Mouse (Mus musculus) layer of hippocampus, adult 18-20 months (tissue): ENCODE measurements at regions not wholly inside any gene's neighbourhood (a gene's known extent, or its start where the extent isn't known, plus 50 kb on each side); places are given as distances from the start of the nearest gene placed in this dataset.
A peak's percentile ranks its signal among the peaks of the same experiment; 100 is the strongest.
"Not testable (repeated sequence)": the region's sequence is repeated elsewhere in the genome, so short reads cannot be mapped to it uniquely, and the experiment has no call there.

Experiments used
- DNase-seq, 2 experiments: peaks; one replicate each; pipeline ENCODE4 v3.0.0; 2022; ENCODE audit warnings: low spot score in 2 of 2

DNA sequence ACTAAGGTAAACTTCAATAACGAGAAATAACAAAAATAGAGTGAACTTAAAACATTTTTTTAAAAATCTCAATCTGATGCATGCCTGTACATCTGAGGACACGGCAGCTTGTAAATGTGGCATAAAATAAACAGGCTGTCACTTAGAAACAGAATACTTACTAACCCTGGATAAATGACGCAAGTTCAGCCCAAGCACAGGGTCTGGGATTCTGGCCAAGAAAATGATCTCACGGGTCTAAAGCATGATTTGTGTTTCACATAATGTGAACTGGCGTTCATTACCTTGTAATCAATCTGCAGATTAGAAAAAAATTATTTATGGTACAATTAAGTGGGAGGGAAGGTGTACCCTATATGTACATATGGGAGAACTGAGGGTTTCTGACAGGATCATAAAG lies 512.1 kb upstream of the Vrk2 start:
- DNase-seq = peak in 1 of 2 experiments; percentile 54

DNA sequence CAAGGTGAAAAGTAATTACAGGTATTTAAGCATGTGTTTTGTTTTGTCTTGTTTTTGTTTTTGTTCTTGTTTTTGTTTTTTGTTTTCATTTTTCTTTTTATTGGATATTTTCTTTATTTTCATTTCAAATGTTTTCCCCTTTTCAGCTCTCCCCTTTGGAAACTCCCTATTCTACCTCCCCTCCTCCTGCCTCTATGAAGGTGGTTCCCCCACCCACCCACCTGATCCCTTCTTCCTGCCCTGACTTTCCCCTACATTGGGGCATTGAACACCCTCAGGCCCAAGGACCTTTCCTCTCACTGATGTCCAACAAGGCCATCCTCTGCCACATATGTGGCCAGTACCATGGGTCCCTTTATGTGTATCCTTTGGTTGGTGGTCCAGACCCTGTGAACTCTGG lies 509.1 kb upstream of the Vrk2 start:
- DNase-seq = no peak

GRCm38 (mm10) chr11:27102045-27102444 lies 508.2 kb upstream of the Vrk2 start:
- no peak for DNase-seq

DNA sequence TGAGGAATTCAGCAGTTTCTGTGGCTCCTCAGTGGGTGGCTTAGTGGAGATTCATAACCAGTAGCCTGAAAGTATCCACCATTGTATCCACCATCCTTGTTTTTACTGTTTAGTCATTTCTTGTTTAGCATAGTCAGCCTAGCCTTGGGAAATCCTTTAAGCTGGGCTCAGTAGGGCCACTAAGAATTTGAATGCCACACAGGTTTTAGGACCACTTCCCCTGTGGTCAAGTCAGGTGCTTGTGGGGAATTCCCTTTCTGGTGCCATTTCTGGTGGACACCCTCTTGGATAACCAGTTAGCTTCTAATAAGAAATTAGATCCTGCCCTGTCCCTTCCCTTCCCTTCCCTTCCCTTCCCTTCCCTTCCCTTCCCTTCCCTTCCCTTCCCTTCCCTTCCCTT lies 502.8 kb upstream of the Vrk2 start:
- no peak for DNase-seq

DNA sequence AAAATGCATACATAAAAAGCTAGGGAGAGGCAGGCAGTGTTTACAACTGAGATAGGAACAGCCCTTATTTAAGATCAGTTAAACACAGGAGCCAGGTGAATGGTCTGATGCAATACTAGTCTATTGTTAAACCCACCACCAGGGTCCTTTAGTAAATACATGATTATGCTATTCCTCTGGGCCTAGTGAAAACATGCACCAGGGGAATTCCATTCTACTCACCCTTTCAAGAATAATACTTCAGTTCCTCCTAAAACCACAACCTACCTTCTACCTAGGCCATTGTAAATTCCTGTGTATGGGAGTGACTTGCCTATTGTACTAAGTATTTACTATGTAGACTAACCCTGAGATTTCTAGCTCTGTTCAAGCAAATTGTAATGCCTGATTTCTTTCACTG lies 501.7 kb upstream of the Vrk2 start:
- not testable (repeated sequence) for DNase-seq

DNA sequence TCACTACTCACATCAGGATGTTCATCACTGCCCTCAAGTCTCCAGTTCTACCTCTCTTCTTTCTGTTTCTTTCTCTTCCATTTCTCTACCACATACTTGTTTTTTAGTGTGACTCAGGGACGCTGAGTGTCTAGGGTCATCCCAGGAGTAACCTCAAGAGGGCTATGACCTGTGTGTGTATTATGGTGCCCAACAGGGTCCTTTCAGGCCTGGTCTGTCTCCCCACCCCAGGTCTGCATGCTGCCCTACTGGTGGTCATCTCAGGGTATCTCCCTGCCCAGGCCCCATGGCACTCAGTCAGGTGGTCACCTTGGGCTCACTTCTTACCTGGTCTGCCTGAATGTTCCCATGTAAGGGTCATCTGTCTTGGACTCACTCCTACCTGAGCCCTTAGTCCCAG lies 492.7 kb upstream of the Vrk2 start:
- DNase-seq = no peak

DNA sequence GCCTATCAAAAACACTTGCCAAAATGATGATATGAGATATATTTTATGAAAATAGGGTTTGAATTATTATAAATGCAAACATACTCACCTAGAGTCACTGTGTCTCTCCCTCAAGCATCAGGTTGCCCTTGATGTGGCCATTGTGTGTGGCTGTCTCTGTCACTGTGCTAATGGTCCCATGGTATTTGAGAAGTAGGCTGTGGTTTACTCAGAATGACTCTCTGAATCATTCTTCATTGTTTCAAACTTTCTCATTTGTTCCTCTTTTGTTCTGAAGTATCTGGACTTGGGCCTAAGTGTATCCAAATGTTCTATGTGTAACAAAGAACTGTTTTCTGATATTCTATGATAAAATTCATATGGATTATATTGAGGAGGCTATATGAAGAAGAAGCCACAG lies 487.4 kb upstream of the Vrk2 start:
- DNase-seq = no peak

GRCm38 (mm10) chr11:27070381-27070780 lies 476.6 kb upstream of the Vrk2 start:
- DNase-seq = peak; percentile 17 to 66

- DNase-seq = no peak
Measured at GRCm38 (mm10) chr11:27027243-27027852, 433.5 kb upstream of the Vrk2 start.

DNA sequence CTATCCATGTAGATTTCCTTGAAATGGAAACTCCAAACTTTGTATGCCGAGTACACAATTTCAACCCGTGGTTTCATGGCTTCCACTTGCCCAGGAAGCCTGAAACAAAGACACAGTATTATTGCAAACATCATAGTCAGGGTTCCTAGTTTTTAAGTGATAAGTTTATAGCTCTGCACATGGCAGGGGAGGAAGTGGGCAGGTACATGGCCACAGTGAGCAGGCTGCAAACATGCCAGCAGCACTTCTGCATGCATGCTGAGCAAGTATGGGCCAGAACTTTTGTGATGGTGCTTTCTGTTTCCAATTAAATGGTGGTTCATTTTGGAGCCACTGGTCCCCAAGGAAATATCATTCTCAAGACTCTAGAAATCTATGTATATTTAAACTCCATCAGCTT lies 431.7 kb upstream of the Vrk2 start:
- DNase-seq = no peak

- DNase-seq = peak; percentile 23 to 75
Measured at GRCm38 (mm10) chr11:26996292-26997099, 402.7 kb upstream of the Vrk2 start.

DNA sequence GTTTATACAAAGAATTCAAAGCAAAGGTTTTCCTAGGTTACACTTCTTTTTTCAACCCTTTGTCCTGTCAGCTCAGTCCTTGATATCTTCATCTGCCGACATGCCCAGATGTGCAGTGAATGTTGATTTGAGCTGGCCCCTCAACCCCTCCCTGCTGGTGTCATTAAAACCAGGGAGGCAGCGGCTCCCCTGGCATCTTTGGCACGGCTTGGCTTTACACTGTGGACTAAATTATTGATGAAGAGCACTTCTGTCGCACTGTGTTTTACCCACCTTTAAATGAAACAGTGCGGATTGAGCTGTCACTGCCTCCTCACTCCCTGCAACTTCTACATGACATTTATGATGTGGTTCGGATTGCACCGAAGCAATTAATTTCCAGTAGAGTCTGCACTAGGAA lies 387.4 kb upstream of the Vrk2 start:
- no peak for DNase-seq

DNA sequence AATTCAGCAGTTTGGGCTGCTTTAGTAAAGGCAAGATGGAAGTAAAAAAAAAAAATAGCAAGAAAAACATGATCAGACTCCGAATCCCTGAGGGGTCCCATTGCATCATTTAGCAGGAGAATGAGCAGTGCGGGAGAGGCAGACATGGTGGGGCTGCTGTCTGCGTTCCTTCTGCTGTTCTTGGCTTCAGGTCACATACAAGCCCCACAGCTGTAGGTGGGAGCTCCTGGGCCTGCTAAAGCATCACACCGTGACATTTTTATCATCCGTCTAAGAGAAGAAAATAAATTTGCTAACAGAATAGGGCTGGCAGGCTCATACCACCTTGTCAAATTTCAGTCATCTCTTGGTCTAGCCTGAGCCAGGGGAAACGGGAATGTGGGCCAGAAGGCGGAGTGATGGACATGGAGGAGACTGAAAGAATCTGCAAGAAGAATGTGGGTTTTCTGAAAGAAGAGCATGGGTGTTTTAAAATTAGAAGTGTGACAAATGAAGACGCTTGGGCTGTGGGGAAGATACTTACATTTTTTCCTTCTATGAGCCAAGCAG lies 378.8 kb upstream of the Vrk2 start:
- DNase-seq = no peak

DNA sequence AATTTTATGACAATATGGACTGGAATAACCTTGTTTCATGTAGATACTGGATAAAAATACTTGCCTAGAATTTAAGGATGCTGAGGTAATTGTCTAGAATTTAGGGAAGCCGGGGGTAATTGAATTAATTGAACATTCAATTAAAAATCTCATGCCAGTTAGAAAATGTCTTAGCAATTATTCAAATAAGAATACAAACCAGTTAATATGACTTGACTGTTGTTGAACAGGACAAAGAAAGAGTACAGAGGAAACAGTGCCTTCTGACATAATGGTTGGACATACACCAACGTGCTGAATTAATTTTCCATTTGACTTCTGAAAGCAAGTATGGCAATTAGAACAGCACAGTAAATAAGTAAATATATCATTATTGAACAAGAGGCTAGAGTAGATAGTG lies 377.4 kb upstream of the Vrk2 start:
- no peak for DNase-seq

GRCm38 (mm10) chr11:26967427-26967826 lies 373.6 kb upstream of the Vrk2 start:
- no peak for DNase-seq

DNA sequence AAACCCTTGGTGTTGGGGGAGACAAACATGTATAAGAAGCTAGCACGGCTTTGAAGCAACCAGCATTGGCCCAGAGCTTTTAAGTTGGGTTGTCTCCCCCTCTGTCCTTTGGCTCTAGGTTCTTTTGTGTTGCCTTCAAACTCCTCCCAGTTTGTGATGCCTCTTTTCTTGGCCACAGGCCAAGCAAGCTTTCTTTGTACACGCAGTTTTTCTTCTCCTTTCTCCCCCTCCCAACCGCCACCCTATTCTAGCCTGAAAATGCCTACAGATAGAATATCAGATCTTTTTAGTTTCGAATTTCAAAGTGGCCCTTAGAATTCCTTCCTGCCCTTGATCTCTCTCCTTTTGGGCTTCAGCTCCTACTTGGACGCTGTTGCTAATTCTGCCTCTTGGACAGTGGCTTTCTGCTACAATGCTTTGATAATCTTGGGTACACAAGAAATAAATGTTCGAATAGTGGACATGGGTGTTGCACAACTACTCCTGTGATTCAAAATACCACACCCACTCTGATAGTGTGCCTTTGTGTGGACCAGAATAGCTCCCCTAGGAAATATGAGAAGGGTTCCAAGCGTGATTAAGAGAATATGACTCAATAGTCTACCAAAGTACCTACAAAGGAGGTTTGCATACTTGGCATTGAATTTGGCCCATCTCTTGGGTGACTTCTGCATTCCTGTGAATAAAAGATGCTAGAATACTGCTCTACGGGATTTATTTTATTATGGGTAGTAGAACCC lies 369.3 kb upstream of the Vrk2 start:
- no peak for DNase-seq

DNA sequence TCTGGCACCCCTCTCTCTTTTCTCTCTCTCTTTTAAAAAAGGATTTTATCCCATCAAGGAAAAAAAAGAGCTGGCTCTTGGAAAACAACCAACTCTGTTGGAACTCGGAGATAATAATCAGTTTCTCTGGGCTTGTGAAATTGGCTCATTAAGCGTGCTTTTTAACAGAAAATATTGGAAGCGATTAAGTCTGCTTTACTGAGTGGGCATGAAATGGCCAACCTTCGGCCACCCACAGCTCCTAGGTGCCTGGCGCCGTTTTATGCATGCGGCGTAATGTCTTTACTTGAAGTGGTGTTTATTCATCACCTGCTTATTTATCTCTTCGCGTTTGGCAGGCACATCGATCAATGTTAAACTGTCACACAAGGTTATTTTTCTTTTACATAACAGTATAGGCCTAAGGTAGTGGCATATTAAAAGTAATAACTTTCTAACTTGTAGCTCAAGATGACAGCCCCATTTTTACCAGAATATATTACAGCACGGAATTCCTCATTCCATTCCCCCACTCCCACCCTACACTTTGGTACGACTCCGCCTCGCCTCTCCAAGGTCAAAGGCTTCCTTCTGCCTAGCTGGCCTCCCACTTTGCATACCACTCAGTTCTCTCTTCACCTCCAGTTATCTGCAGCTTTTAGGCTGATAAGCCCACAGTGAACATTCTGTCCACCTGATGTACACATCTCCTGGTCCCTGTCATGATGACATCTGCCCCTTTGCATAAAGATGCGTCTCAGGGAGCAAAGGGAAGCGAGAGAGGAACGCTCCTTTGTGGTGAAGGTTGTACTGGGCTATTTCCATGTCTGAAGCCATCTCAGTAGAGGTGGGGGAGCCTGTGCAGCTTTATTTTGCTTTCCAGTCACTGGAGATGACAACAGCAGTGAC lies 368.5 kb upstream of the Vrk2 start:
- no peak for DNase-seq

- peak; percentile 79 to 94 for DNase-seq
Measured at GRCm38 (mm10) chr11:26961336-26961980, 367.7 kb upstream of the Vrk2 start.

DNA sequence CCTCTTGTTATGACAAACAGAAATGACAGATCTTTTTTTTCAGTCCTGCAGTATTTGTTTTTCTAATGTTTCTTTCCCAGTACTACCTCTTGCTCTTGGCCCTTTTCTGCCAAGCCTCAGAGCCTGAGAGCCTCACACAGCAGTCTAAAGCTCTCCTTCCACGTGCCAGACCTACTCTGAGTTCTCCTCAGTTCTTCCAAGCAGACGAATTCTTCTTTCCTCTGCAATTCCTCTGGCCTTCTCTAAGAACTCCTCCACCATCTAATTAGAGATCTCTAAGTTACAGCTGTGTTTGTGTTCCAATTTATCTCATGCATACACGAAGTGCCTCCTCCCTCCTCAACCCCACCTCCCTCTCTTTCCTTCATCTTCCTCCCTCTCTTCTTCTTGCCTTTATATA lies 362.4 kb upstream of the Vrk2 start:
- no peak for DNase-seq

- no peak for DNase-seq
Measured at GRCm38 (mm10) chr11:26931766-26932165, 338.0 kb upstream of the Vrk2 start.

DNA sequence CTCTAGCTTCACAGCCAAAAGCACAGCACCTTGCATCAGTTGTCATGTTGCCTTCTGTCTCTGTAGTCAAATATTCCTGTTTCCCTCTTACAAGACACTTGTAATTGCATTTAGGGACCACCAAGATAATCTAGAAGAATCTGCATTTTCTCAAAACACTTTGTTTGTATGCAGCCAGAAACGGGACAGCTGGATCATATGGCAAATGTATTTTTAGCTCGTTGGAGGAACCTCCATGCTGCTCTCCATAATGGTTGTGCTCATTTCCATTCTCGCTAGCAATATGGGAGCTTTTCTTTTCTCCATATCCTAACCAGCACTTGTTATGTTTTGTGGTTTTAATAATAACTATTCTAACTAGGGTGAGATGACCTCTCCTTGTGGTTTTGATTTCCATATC lies 313.3 kb upstream of the Vrk2 start:
- DNase-seq = no peak
